In genomic region chr2:9882926-9883802, GRCm38 (mm10) we compare ENCODE assay signal across 9 mouse cellular contexts. TPM values are rescaled to one million over a fixed set of nuclear protein-coding genes. Genes with fewer than 3 reads are reported as not detected.
DNase-seq lines count a peak whose midpoint lies in the region; ATAC-seq lines count a peak whose summit lies in the region.
"Had no signal": no experiment of that assay in that cellular context is flagged by ENCODE, and none has a peak within 500 bp of the region (broad histone marks: within the 10 kb centered on the region; RNA-seq: fewer than 3 reads in every experiment).

No protein-coding gene starts in this region.

- peaks cover 45% of the 10 kb centered on the region for H3K4me1 ChIP-seq in heart, embryonic 13.5 days
- H3K4me1 ChIP-seq in limb, embryonic 15.5 days = peaks cover 59% of the 10 kb centered on the region
- peaks cover 7% of the 10 kb centered on the region; the same call in 1 of the 2 replicates for H3K4me1 ChIP-seq in stomach, embryonic 14.5 days (ENCODE audit: control insufficient read depth, insufficient read depth, low read length)

- no peak for ATAC-seq in heart, embryonic 13.5 days (ENCODE audit: extremely low read depth, insufficient number of reproducible peaks, low FRiP score, low TSS enrichment)
- ATAC-seq in limb, embryonic 15.5 days (ENCODE audit: insufficient number of reproducible peaks, low FRiP score, low TSS enrichment, low read depth) = no peak
- no peak for ATAC-seq in stomach, embryonic 14.5 days (ENCODE audit: insufficient number of reproducible peaks, insufficient read depth, low FRiP score, low read depth)

- WGBS in heart, embryonic 13.5 days = 2% methylated on average over 43 of the region's 43 CpGs
- 2% methylated on average over 43 of the region's 43 CpGs for WGBS in limb, embryonic 15.5 days
- WGBS in stomach, embryonic 14.5 days = under 1% methylated on average over 43 of the region's 43 CpGs

- no peak overlapping the region for H3K27ac ChIP-seq in heart, embryonic 13.5 days (replicated peaks)
- H3K27ac ChIP-seq in limb, embryonic 15.5 days = no peak overlapping the region
- no peak overlapping the region for H3K27ac ChIP-seq in stomach, embryonic 14.5 days (ENCODE audit: low read length)

- peak overlapping the region; percentile 64 for H3K4me3 ChIP-seq in heart, embryonic 13.5 days
- peak overlapping the region; percentile 31 for H3K4me3 ChIP-seq in limb, embryonic 15.5 days
- H3K4me3 ChIP-seq in stomach, embryonic 14.5 days (ENCODE audit: low read depth, low read length) = peak overlapping the region; percentile 20; the same call in 1 of the 2 replicates

- H3K9ac ChIP-seq in heart, embryonic 13.5 days = peak overlapping the region; percentile 57
- no peak overlapping the region for H3K9ac ChIP-seq in limb, embryonic 15.5 days
- H3K9ac ChIP-seq in stomach, embryonic 14.5 days (replicated peaks; ENCODE audit: low read depth, low read length) = no peak overlapping the region

- no peaks in the 10 kb centered on the region for H3K9me3 ChIP-seq in heart, embryonic 13.5 days
- H3K9me3 ChIP-seq in limb, embryonic 15.5 days = no peaks in the 10 kb centered on the region
- H3K9me3 ChIP-seq in stomach, embryonic 14.5 days (ENCODE audit: control insufficient read depth, low read depth, low read length) = no peaks in the 10 kb centered on the region

- H3K36me3 ChIP-seq in heart, embryonic 13.5 days = no peaks in the 10 kb centered on the region
- H3K36me3 ChIP-seq in limb, embryonic 15.5 days = no peaks in the 10 kb centered on the region
- H3K36me3 ChIP-seq in stomach, embryonic 14.5 days (ENCODE audit: control insufficient read depth, insufficient read depth, low read length) = no peaks in the 10 kb centered on the region

- peak; percentile 36 to 57 for DNase-seq in cerebellum, postnatal 14 days
- DNase-seq in cerebellum, adult 8-10 months = no peak
- DNase-seq in MN1 (ENCODE audit: low spot score) = peak; percentile 36
- DNase-seq in left cerebral cortex, adult 9 months (ENCODE audit: low spot score in 2 of 2) = no peak
- no peak for DNase-seq in left cerebral cortex, postnatal 25 days (ENCODE audit: low spot score in 2 of 2)

- H3K4me2 ChIP-seq in heart, embryonic 13.5 days = peak overlapping the region; percentile 97
- H3K4me2 ChIP-seq in limb, embryonic 15.5 days = peak overlapping the region; percentile 51
- H3K4me2 ChIP-seq in stomach, embryonic 14.5 days (replicated peaks; ENCODE audit: low read depth, low read length) = peak overlapping the region; percentile 31

- peaks cover 90% of the 10 kb centered on the region for H3K27me3 ChIP-seq in heart, embryonic 13.5 days (replicated peaks)
- H3K27me3 ChIP-seq in limb, embryonic 15.5 days = peaks cover 92% of the 10 kb centered on the region
- peaks cover 40% of the 10 kb centered on the region for H3K27me3 ChIP-seq in stomach, embryonic 14.5 days (ENCODE audit: control insufficient read depth, insufficient read depth, low read length)
- H3K27me3 ChIP-seq: CH12.LX had no signal

- intact Hi-C loops in left cerebral cortex, postnatal 25 days (cut with DNase I) = loop anchor here (10.0 kb wide), 2 partner anchors 1128 to 1208 kb away; no protein-coding TSS in a partner anchor

RNA-seq across cellular contexts. Expression of gene 4930412O13Rik, which starts 2.1 kb away (rescaled TPM):
- polyA plus RNA-seq in heart, embryonic 13.5 days (2015; fragmentation: Nextera tagmentation; extraction: Ambion mirVana) = 0.19 and 0.43 TPM in 2 replicates
- not detected in 2 replicates for polyA plus RNA-seq in limb, embryonic 15.5 days (2015; fragmentation: Nextera tagmentation; extraction: Ambion mirVana)
- not detected in 2 replicates for polyA plus RNA-seq in stomach, embryonic 14.5 days (2014; fragmentation: Nextera tagmentation; extraction: Ambion mirVana)
- not detected for total RNA-seq in left cerebral cortex, postnatal 25 days (2021)
- total RNA-seq: CH12.LX had no signal

RNA-seq across cellular contexts. Expression of gene 9230102O04Rik, which starts 6.2 kb away (rescaled TPM):
- polyA plus RNA-seq in heart, embryonic 13.5 days (2015; fragmentation: Nextera tagmentation; extraction: Ambion mirVana) = not detected in 2 replicates
- polyA plus RNA-seq in limb, embryonic 15.5 days (2015; fragmentation: Nextera tagmentation; extraction: Ambion mirVana) = not detected in 2 replicates
- polyA plus RNA-seq in stomach, embryonic 14.5 days (2014; fragmentation: Nextera tagmentation; extraction: Ambion mirVana) = not detected in 2 replicates
- total RNA-seq in left cerebral cortex, postnatal 25 days (2021) = not detected

RNA-seq across cellular contexts. Expression of gene Gata3, which starts 6.7 kb away (rescaled TPM):
- polyA plus RNA-seq in heart, embryonic 13.5 days (2015; fragmentation: Nextera tagmentation; extraction: Ambion mirVana) = 3.2 and 3.6 TPM in 2 replicates
- polyA plus RNA-seq in limb, embryonic 15.5 days (2015; fragmentation: Nextera tagmentation; extraction: Ambion mirVana) = 38.8 and 41.4 TPM in 2 replicates
- polyA plus RNA-seq in stomach, embryonic 14.5 days (2014; fragmentation: Nextera tagmentation; extraction: Ambion mirVana) = 4.1 and 4.8 TPM in 2 replicates
- total RNA-seq in left cerebral cortex, postnatal 25 days (2021) = not detected

Comparison
In these comparisons a context has a peak if more than half of its experiments do, and no peak if none do; other contexts are left out.
1. DNase-seq: peak in cerebellum, postnatal 14 days (2 of 2) and MN1 (single experiment); none in cerebellum, adult 8-10 months (single experiment), left cerebral cortex, adult 9 months (0 of 2) and left cerebral cortex, postnatal 25 days (0 of 2).
2. H3K4me2 ChIP-seq: peak in every context shown above with its lines; median percentile 97 in heart, embryonic 13.5 days; 51 in limb, embryonic 15.5 days; 31 in stomach, embryonic 14.5 days.
3. Peak in every context shown above with its lines, with median percentiles within 50 percentile points of each other: H3K4me3 ChIP-seq.